ENCODE assay signal across 11 mouse cellular contexts in the genomic region with DNA sequence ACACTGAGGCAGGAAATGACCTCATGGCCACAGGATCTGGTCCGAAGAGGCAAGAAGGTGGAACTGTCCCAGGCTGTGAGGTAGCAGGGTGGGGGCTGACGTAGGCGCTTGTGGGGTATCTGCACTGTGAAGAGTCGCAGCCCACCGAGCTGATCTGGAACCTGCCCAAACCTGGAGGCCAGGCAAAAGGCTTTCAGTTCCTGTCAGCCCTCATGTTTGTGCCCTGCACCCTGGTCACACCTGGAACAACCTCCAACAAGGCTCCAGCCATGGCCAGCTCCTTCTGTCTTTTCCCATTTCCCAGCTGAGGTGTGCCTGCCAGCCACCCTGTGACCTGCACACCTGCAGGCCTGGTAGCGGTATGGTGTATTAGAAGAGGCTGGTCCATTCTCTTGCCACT. TPM values are rescaled to one million over a fixed set of nuclear protein-coding genes. Genes with fewer than 3 reads are reported as not detected.
DNase-seq lines count a peak whose midpoint lies in the region; ATAC-seq and TF ChIP-seq lines count a peak whose summit lies in the region.
"Had no signal": no experiment of that assay in that cellular context is flagged by ENCODE, and none has a peak within 500 bp of the region (broad histone marks: within the 10 kb centered on the region; RNA-seq: fewer than 3 reads in every experiment).

No protein-coding gene starts in this region.

- H3K4me2 ChIP-seq in kidney, embryonic 14.5 days (replicated peaks; ENCODE audit: low read depth, low read length) = no peak overlapping the region
- 0 out of 2 replicates have a peak overlapping the region, but pooled peaks have one; percentile 10 for H3K4me2 ChIP-seq in hindbrain, postnatal 0 days (ENCODE audit: low read depth, low read length)
- 0 out of 2 replicates have a peak overlapping the region, but pooled peaks have one; percentile 92 for H3K4me2 ChIP-seq in midbrain, embryonic 15.5 days

- no peak overlapping the region for H3K4me3 ChIP-seq in kidney, embryonic 14.5 days (ENCODE audit: low read length)
- no peak overlapping the region for H3K4me3 ChIP-seq in hindbrain, postnatal 0 days (ENCODE audit: low read length)
- no peak overlapping the region for H3K4me3 ChIP-seq in midbrain, embryonic 15.5 days

- H3K4me1 ChIP-seq in kidney, embryonic 14.5 days (ENCODE audit: control insufficient read depth, insufficient read depth, low read length) = peaks cover 18% of the 10 kb centered on the region
- peaks cover 8% of the 10 kb centered on the region; the same call in 1 of the 2 replicates for H3K4me1 ChIP-seq in hindbrain, postnatal 0 days (ENCODE audit: insufficient read depth, low read length)
- H3K4me1 ChIP-seq in midbrain, embryonic 15.5 days = peaks cover 23% of the 10 kb centered on the region

- 91% methylated on average over 6 of the region's 6 CpGs for WGBS in kidney, embryonic 14.5 days
- 95% methylated on average over 6 of the region's 6 CpGs for WGBS in hindbrain, postnatal 0 days
- WGBS in midbrain, embryonic 15.5 days = 96% methylated on average over 6 of the region's 6 CpGs

- peak overlapping the region; percentile 7; the same call in 1 of the 2 replicates for H3K9ac ChIP-seq in kidney, embryonic 14.5 days (ENCODE audit: low read depth, low read length)
- H3K9ac ChIP-seq in hindbrain, postnatal 0 days (replicated peaks; ENCODE audit: low read length) = 0 out of 2 replicates have a peak overlapping the region, but pooled peaks have one; percentile 13
- no peak overlapping the region for H3K9ac ChIP-seq in midbrain, embryonic 15.5 days

- no peak for ATAC-seq in kidney, embryonic 14.5 days (ENCODE audit: low FRiP score, low TSS enrichment)
- ATAC-seq in hindbrain, postnatal 0 days = no peak
- ATAC-seq in midbrain, embryonic 15.5 days (replicated peaks) = no peak

- peaks cover 46% of the 10 kb centered on the region for H3K36me3 ChIP-seq in kidney, embryonic 14.5 days (ENCODE audit: control insufficient read depth, insufficient read depth, low read length)
- H3K36me3 ChIP-seq in hindbrain, postnatal 0 days (ENCODE audit: insufficient read depth, low read length) = peaks cover 40% of the 10 kb centered on the region
- peaks cover 30% of the 10 kb centered on the region for H3K36me3 ChIP-seq in midbrain, embryonic 15.5 days (replicated peaks)

- no peaks in the 10 kb centered on the region for H3K27me3 ChIP-seq in kidney, embryonic 14.5 days (ENCODE audit: control insufficient read depth, insufficient read depth, low read length)
- no peaks in the 10 kb centered on the region for H3K27me3 ChIP-seq in hindbrain, postnatal 0 days (ENCODE audit: insufficient read depth, low read length)
- no peaks in the 10 kb centered on the region for H3K27me3 ChIP-seq in midbrain, embryonic 15.5 days (replicated peaks)

- no peaks in the 10 kb centered on the region for H3K9me3 ChIP-seq in kidney, embryonic 14.5 days (ENCODE audit: control insufficient read depth, low read length)
- no peaks in the 10 kb centered on the region for H3K9me3 ChIP-seq in hindbrain, postnatal 0 days (ENCODE audit: low read length)
- no peaks in the 10 kb centered on the region for H3K9me3 ChIP-seq in midbrain, embryonic 15.5 days

- H3K27ac ChIP-seq in kidney, embryonic 14.5 days (ENCODE audit: low read depth, low read length) = no peak overlapping the region
- H3K27ac ChIP-seq in hindbrain, postnatal 0 days = no peak overlapping the region
- no peak overlapping the region for H3K27ac ChIP-seq in midbrain, embryonic 15.5 days

- no peak for TF ChIP-seq CTCF in hindbrain, postnatal 0 days (IDR thresholded peaks at IDR 0.05; ENCODE audit: low read depth)

- peak; percentile 8 for DNase-seq in adrenal gland, postnatal 14 days
- DNase-seq in adrenal gland, postnatal 10 days = no peak
- DNase-seq in kidney, postnatal 14 days = no peak
- DNase-seq in hindbrain, postnatal 0 days (ENCODE audit: low spot score) = no peak
- DNase-seq in thymus, postnatal 25 days = no peak
- DNase-seq in adrenal gland, adult 18-20 months (ENCODE audit: low spot score in 2 of 2) = no peak
- DNase-seq: gastrocnemius, postnatal 36 days; kidney, postnatal 25 days; lung, postnatal 14 days had no signal

RNA-seq across cellular contexts. Expression of a gene that starts 2.3 kb away (rescaled TPM):
- 117 and 128 TPM in 2 replicates for total RNA-seq in adrenal gland, postnatal 14 days (2021)
- 100 to 1,000 TPM; 110 to 118 TPM for total RNA-seq in adrenal gland, postnatal 10 days (2021)
- polyA plus RNA-seq in kidney, embryonic 14.5 days (2014; fragmentation: Nextera tagmentation; extraction: Ambion mirVana) = 97.6 and 99.5 TPM in 2 replicates
- total RNA-seq in hindbrain, postnatal 0 days (2014; rRNA removed) = 43.7 and 49.6 TPM in 2 replicates
- polyA plus RNA-seq in hindbrain, postnatal 0 days (2015; fragmentation: Nextera tagmentation; extraction: Ambion mirVana) = 104 and 106 TPM in 2 replicates
- 110 and 113 TPM in 2 replicates for polyA plus RNA-seq in midbrain, embryonic 15.5 days (2015; fragmentation: Nextera tagmentation; extraction: Ambion mirVana)
- 100 to 1,000 TPM; 146 to 149 TPM for total RNA-seq in adrenal gland, adult 18-20 months (2021)

RNA-seq across cellular contexts. Expression of a gene that starts 10.6 kb away (rescaled TPM):
- 1.1 and 1.2 TPM in 2 replicates for total RNA-seq in adrenal gland, postnatal 14 days (2021)
- total RNA-seq in adrenal gland, postnatal 10 days (2021) = under 1 TPM; 0.39 to 0.99 TPM
- polyA plus RNA-seq in kidney, embryonic 14.5 days (2014; fragmentation: Nextera tagmentation; extraction: Ambion mirVana) = 0.51 and 0.83 TPM in 2 replicates
- 0.04 TPM in 1 of 2 replicates, not detected in the other for total RNA-seq in hindbrain, postnatal 0 days (2014; rRNA removed)
- 0.06 TPM in 1 of 2 replicates, not detected in the other for polyA plus RNA-seq in hindbrain, postnatal 0 days (2015; fragmentation: Nextera tagmentation; extraction: Ambion mirVana)
- polyA plus RNA-seq in midbrain, embryonic 15.5 days (2015; fragmentation: Nextera tagmentation; extraction: Ambion mirVana) = 0.08 TPM in 1 of 2 replicates, not detected in the other
- total RNA-seq in adrenal gland, adult 18-20 months (2021) = 1 to 10 TPM; 1.3 to 2.4 TPM

RNA-seq across cellular contexts. Expression of a gene that starts 12.5 kb away (rescaled TPM):
- 0.56 and 0.86 TPM in 2 replicates for total RNA-seq in adrenal gland, postnatal 14 days (2021)
- 1 to 10 TPM; 2.8 to 5.1 TPM for total RNA-seq in adrenal gland, postnatal 10 days (2021)
- polyA plus RNA-seq in kidney, embryonic 14.5 days (2014; fragmentation: Nextera tagmentation; extraction: Ambion mirVana) = 7.5 and 10.4 TPM in 2 replicates
- 114 and 153 TPM in 2 replicates for total RNA-seq in hindbrain, postnatal 0 days (2014; rRNA removed)
- 77.4 and 88.0 TPM in 2 replicates for polyA plus RNA-seq in hindbrain, postnatal 0 days (2015; fragmentation: Nextera tagmentation; extraction: Ambion mirVana)
- polyA plus RNA-seq in midbrain, embryonic 15.5 days (2015; fragmentation: Nextera tagmentation; extraction: Ambion mirVana) = 62.7 and 66.5 TPM in 2 replicates
- 1 to 10 TPM; 1.0 to 1.9 TPM for total RNA-seq in adrenal gland, adult 18-20 months (2021)

RNA-seq across cellular contexts. Expression of a gene that starts 36.7 kb away (rescaled TPM):
- total RNA-seq in adrenal gland, postnatal 14 days (2021) = 48.4 and 70.5 TPM in 2 replicates
- total RNA-seq in adrenal gland, postnatal 10 days (2021) = 10 to 100 TPM; 64.3 to 89.4 TPM
- 29.7 and 31.4 TPM in 2 replicates for polyA plus RNA-seq in kidney, embryonic 14.5 days (2014; fragmentation: Nextera tagmentation; extraction: Ambion mirVana)
- total RNA-seq in hindbrain, postnatal 0 days (2014; rRNA removed) = 3.0 and 14.6 TPM in 2 replicates
- polyA plus RNA-seq in hindbrain, postnatal 0 days (2015; fragmentation: Nextera tagmentation; extraction: Ambion mirVana) = 16.5 and 17.4 TPM in 2 replicates
- polyA plus RNA-seq in midbrain, embryonic 15.5 days (2015; fragmentation: Nextera tagmentation; extraction: Ambion mirVana) = 8.0 and 10.4 TPM in 2 replicates
- total RNA-seq in adrenal gland, adult 18-20 months (2021) = 10 to 100 TPM; 58.3 to 59.0 TPM

RNA-seq across cellular contexts. Expression of a gene that starts 44.7 kb away (rescaled TPM):
- 46.2 and 51.0 TPM in 2 replicates for total RNA-seq in adrenal gland, postnatal 14 days (2021)
- total RNA-seq in adrenal gland, postnatal 10 days (2021) = 10 to 100 TPM; 60.0 to 63.4 TPM
- 170 and 191 TPM in 2 replicates for polyA plus RNA-seq in kidney, embryonic 14.5 days (2014; fragmentation: Nextera tagmentation; extraction: Ambion mirVana)
- 8.1 and 9.3 TPM in 2 replicates for total RNA-seq in hindbrain, postnatal 0 days (2014; rRNA removed)
- polyA plus RNA-seq in hindbrain, postnatal 0 days (2015; fragmentation: Nextera tagmentation; extraction: Ambion mirVana) = 10.3 and 10.5 TPM in 2 replicates
- polyA plus RNA-seq in midbrain, embryonic 15.5 days (2015; fragmentation: Nextera tagmentation; extraction: Ambion mirVana) = 17.8 and 20.3 TPM in 2 replicates
- total RNA-seq in adrenal gland, adult 18-20 months (2021) = 10 to 100 TPM; 36.3 to 38.9 TPM

Comparison
In these comparisons a context has a peak if more than half of its experiments do, and no peak if none do; other contexts are left out.
1. RNA of a gene that starts 12.5 kb away (total RNA-seq): 114 to 153 TPM in hindbrain, postnatal 0 days; 2.8 to 5.1 TPM in adrenal gland, postnatal 10 days, 1.0 to 1.9 TPM in adrenal gland, adult 18-20 months and 0.56 to 0.86 TPM in adrenal gland, postnatal 14 days; every median in the first group is over 10 times any median in the second.